Mouse (Mus musculus): ENCODE results near the gene Rps3.
"Not testable (repeated sequence)": the region's sequence is repeated elsewhere in the genome, so short reads cannot be mapped to it uniquely, and the experiment has no call there.

Gene Rps3

DNA sequence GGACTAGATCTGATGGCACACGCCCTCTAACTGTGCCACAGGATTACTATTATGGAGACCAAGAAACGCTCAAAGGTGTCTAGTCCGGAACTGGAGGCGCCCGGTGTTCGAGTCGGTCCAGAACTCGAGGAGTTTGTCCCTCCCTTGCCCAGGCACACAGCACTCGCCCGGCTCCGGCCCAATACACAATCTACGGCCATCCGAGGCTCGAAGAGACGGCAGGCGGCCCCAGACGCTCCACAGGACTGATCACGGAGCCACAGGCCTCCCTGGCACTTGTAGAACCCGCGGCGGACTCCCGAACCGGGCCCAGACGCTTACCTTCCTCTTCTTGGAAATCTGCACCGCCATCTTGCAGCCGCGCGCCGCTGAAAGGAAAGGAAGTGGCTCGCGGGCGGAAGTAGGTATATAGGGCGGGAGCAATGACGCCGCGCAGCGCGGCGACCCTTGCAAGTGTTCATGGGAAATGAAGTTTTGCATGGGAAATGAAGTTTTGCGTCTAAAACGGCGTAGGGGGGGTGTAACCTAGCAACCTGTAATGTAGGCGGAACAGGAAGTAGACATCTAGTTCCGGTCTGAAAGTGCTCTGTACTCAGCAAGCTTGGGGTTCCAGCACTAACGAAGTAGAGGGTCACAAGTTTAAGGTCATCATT is at the start of gene Rps3:
Gene Rps3 (minus strand): TSS at position 468 of the 653 bp plus-strand sequence.
- DNase-seq (ENCODE audit: low read depth) = peak; percentile 95

- no peak for DNase-seq (ENCODE audit: low read depth)
Measured at GRCm38 (mm10) chr7:99532526-99532925, 49.0 kb upstream of the Rps3 start.

DNA sequence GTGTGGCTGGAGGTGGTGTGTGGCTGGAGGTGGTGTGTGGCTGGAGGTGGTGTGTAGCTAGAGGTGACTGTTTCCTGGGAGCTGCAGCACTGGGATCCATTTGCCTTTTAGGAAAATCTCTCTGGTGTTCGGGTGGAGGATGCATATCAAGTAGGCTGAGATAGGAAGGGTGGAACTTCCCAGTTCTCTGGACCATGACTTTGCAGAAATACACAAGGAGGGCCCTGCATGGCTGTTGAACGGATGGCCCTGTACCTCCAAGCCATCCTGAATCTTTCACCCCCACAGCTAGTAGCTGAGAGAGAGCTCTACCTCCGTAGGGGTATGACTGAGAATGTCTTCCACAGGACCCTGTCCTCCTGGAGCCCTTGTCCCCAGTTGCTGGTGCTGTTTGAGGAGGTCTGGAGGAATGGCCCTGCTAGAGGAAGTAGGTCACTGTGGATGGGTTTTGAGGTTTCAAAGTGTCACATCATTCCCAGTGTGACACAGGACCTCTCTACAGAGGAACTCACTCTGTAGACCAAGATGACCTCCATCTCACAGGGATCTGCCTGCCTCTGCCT is 48.0 kb upstream of the Rps3 start:
- no peak for DNase-seq (ENCODE audit: low read depth)

DNA sequence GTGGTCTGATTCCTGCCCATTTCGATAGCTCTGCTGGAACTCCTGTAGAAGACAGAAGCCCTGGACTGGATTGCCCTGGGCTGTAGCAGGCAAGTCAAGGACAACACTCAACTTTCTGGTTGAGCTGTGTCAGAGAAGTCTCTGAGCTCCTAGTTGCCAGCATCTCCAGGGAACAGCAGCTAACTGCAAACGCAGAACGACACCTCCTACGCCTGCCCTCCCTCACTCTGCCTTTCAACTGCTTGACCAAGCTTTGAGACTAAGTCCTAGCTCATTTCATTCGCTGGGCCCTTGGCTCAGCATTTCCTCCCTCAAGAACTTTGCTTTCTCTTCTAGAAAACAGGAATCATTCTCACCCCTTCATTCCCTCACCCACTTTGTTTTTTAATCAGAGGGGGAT is 45.9 kb upstream of the Rps3 start:
- no peak for DNase-seq (ENCODE audit: low read depth)

DNA sequence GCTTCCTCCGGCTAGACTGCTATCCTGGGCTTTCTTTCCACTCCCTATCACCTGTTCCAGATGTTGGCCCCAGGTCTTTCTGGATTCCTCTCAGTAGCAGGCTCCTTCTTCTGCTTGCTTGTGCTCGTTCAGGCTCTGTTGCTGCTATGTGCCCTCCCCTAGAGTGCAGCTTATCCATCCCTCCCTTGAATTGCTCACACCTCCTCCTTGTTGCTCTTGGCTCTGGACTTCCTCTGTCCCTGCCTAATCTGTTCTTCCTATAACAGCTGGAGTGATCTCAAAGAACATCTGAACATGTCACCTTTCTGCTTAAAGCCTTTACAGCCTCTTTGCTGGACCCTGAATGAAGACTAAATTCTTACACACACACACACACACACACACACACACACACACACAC is 45.0 kb upstream of the Rps3 start:
- no peak for DNase-seq (ENCODE audit: low read depth)

DNA sequence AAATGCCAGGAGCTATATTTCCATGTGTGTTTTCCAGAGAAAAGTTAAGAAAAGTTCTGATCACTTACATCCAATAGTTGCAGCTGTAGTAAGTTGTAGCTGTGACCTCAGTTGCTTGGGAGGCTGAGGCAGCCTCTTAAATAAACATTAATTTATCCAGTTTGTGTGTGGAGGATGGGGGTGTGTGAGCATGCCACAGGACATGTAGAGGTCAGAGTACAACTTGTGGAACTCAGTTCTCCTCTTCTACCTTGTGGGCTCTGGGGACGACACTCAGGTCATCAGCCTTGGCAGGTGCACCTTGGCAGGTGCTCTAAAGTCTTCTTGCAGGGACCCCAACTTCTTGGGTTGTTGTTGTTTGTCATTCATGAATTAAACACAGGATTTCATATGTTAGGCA is 40.3 kb upstream of the Rps3 start:
- no peak for DNase-seq (ENCODE audit: low read depth)

- DNase-seq (ENCODE audit: low read depth) = no peak
Measured at GRCm38 (mm10) chr7:99523121-99523520, 39.6 kb upstream of the Rps3 start.

DNA sequence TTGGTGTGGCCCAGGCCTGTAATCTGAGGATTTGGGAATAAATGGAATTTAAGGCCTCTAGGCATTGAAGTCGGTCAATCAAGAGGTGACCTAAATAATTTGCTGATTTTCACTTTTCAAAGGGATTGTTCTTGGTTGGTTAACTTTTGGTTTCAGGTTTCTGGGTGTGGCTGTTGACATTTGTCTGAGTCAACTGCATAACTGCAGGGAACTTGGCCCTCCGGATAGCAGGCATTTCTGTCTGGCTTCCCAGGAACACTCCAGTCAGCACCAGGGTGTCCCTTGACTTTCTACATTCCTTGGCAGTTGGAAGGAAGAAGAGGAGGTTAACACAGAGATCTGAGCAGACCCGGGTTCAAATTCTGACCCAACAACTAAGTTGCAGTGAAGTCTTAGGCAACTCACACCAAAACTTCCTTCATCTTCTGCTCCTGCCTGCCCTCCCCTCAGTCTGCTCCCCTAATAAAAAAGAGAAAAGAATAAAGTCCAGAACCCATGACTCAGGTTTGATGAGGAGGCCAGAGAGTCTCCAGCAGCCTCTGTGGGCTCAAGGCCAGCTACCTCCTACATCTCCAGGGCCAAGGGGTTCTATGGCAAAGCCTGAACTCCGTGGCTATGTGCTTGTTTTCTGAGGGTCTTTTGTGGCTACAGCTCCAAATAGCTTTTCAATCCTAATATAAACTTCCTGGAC is 35.6 kb upstream of the Rps3 start:
- no peak for DNase-seq (ENCODE audit: low read depth)

GRCm38 (mm10) chr7:99516814-99517157 is 33.2 kb upstream of the Rps3 start:
- DNase-seq (ENCODE audit: low read depth) = no peak

DNA sequence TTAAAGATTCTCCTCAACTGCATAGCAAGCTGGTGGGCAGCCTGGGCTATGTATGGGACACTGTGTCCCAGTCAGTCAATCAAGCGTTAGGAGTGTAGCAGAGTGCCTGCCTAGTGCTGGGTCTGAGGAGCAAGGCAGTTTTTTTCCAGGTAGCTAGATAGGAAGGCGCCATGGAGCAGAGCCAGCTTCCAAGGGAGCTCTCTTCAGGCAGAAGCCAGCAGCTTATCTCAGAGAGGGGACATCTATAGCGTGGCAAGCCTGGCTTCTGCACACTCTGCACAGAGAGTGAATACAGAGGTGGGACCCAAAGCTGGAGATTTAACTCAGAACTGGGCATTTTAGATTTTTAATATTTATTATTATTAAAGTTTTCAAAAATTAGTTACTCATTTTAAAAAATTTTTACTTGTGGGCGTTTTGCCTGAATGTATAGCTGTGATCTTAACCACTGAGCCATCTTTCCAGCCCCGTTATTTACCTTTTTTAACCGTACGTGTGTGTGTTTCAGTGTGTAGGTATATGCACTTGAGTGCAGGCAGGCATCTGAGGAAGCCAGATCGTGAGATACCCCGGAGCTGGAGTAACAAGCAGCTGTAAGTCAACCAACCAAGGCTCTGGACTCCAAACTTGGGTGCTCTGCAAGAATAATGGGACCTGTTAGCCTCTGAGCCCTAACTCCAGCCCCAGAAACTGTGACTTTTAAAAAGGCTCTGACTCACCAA is 32.7 kb upstream of the Rps3 start:
- no peak for DNase-seq (ENCODE audit: low read depth)

DNA sequence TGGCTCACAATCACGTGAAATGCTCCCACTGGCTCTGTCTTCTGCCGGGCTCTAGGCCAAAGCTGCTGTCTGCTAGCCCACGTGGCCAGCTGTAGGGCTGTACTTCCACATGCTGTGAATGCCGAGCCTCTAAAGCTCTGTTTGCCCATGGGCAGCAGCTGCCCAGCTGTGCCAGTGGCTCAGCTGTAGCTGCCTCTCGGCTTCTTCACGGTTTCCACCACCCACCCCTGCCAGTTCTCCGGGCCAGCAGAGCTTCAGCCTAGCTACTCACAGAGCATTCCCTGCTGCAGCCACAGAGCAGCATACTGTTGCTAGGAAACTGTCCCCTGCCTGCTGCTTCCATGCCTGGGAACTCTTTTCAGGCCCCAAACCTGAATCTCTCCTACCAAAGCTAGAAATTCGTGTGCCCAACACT is 26.6 kb upstream of the Rps3 start:
- DNase-seq (ENCODE audit: low read depth) = no peak

- not testable (repeated sequence) for DNase-seq (ENCODE audit: low read depth)
Measured at GRCm38 (mm10) chr7:99508187-99508586, 24.6 kb upstream of the Rps3 start.

DNA sequence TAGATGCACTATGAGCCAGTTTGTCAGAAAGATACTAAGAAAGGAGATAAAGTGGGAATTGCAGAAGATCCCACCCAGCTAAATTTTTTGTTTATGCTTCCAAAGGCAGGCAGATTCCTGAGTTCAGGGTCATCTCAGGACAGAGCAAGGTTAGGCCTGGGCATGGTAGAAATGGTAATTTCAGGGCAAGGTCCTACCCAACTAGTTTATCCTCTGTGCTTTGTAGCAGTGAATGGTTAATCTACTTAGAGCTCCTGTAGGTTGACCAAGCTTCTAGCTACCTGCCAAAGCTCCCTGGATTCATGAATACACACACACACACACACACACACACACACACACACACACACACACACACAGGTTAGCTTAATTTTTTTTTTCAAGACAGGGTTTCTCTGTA is 21.0 kb upstream of the Rps3 start:
- no peak for DNase-seq (ENCODE audit: low read depth)

- DNase-seq (ENCODE audit: low read depth) = no peak
Measured at GRCm38 (mm10) chr7:99501148-99501547, 17.6 kb upstream of the Rps3 start.

DNA sequence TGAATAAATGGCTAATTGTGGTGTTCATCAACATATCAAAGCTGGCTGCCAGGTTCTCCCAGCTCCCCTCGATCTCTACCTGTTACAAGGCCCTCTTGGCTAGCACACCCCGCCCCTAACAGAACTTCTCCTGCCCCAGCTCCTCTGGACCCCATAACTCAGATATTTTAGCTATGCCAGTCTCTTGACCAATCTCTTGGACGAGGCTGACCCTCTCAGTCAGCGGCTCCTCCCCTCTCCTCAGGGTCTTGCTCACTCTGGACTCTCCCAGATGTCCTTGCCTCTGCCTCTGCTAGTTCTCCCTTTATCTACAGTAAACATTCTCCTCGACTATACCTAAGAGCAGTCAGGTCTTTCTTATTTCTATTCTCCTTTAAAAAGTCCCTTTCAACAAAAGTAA is 17.1 kb upstream of the Rps3 start:
- no peak for DNase-seq (ENCODE audit: low read depth)

GRCm38 (mm10) chr7:99500201-99500600 is 16.7 kb upstream of the Rps3 start:
- DNase-seq (ENCODE audit: low read depth) = peak; percentile 50

DNA sequence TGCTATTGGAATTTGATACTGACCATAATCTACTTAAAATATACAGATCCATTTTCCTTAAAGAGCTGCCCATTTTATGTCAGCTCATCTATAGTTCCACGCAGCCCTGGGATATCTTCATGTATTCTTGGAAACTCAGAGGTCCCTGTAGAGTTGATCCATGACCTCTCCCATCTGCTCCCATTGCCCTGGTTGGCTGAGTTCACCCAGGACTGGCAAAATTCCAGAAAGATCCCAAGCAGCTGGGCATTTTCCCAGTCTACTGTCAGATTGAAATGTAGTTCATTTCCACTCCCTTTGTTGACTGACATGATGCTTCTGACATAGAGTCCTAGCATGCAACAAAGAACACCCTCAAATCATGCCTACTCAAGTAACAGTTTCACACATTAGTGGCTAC is 15.6 kb upstream of the Rps3 start:
- DNase-seq (ENCODE audit: low read depth) = no peak

DNA sequence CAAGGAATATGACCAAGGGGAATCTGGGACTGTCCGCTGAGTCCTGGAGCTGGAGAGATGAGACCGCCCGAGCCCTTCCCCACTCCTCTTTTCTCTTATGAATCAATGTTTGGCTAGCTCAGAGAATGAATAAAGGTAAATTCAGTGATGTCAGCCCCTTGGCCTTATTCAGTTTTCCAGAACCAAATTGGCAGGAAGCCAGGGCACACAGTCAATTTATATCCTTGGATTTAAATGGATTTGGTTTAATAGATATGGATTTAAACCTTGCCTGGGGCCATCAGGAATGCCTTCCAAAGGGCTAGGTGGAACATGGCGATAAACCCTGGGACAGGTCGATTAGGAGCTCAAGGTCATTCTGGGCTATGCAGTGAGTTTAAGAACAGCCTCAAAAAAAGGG is 6.2 kb upstream of the Rps3 start:
- DNase-seq (ENCODE audit: low read depth) = no peak

DNA sequence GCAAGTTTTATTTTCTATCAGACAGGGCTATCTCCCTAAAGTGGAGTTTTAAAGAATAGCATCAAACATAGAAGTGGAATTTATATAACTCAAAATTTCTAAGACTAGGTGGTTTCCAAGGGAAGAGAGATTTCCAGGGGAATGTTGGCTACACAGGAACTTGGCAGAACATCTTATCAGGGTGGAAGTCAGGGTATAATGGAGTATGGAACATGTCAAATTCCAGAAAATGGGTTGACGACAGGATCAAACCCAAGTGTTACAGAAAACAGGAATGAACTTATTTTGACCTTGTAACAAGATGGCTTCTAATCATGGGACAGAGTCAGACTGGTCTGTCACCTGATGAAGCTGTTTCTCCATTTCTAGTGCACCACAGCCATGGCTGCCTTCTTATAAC is 1.1 kb upstream of the Rps3 start:
- DNase-seq (ENCODE audit: low read depth) = no peak

GRCm38 (mm10) chr7:99483924-99484319 is 384 bp upstream of the Rps3 start:
- DNase-seq (ENCODE audit: low read depth) = no peak

GRCm38 (mm10) chr7:99482637-99483036 is 901 bp downstream of the Rps3 start:
- no peak for DNase-seq (ENCODE audit: low read depth)

- DNase-seq (ENCODE audit: low read depth) = no peak
Measured at GRCm38 (mm10) chr7:99477235-99477634, 6.3 kb downstream of the Rps3 start.

DNA sequence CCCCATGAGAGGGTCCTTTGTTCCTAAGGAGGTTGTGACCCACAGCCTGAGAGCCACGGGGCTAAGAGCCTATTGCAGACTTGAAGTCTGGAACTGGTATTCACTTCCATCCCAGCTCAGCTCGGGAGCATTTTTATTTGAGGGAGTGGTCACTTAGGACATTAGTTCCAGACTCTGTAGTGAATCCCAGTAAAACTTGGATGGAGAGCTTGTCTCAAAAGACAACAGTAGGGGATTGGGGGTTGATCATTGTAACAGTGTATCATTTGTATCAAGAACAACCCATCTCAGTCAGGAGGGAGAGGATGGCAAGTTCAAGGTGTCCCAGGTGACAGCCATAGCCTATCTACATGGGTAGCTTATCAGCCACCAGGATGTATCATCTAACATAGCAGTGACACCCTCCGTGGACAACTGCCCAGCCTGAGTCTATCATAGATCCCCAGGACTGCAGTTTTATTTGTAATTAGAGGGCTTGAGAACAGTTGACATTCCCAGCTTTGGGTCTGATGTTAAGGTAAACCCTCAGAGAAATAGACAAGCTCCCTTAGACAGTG is 6.9 kb downstream of the Rps3 start:
- no peak for DNase-seq (ENCODE audit: low read depth)
